Mouse (Mus musculus) left cerebral cortex, adult 8-10 months (tissue): ENCODE measurements around the gene Fdx1l. TPM values are rescaled to one million over a fixed set of nuclear protein-coding genes. Genes with fewer than 3 reads are reported as not detected.

ENCODE experiments used
- DNase-seq, 2 experiments: peaks; one replicate each; pipeline ENCODE4 v3.0.0; 2022; ENCODE audit warnings: low spot score in 2 of 2
- microRNA-seq, 2 experiments: library from miRNA; unstranded; fragments of <30 nt; microRNA quantifications; one replicate each; pipeline ENCODE4 v1.2.0; 2022
- total RNA-seq, 4 experiments: library from RNA; stranded (reverse); gene quantifications; 2 replicates each; pipeline ENCODE4 v1.2.4; 2022

The Fdx1l gene
- total RNA-seq, 4 experiments from 2014 or later: 55.8 to 63.7 (median 58.3) TPM

GRCm38 (mm10) chr9:21029291-21030054 lies 43.9 kb downstream of the Fdx1l start, which contains the start of gene Icam4:
Icam4 (plus strand) TSS chr9:21029373.
- peak; percentile 56 to 67 for DNase-seq

GRCm38 (mm10) chr9:21028560-21029110 lies 44.8 kb downstream of the Fdx1l start:
- no peak for DNase-seq

- no peak for DNase-seq
These were observed 45.6 kb downstream of the Fdx1l start for GRCm38 (mm10) chr9:21027774-21028290.

- DNase-seq: no peak
These were observed 46.6 kb downstream of the Fdx1l start for GRCm38 (mm10) chr9:21026849-21027248.

- DNase-seq: no peak
These were observed 48.1 kb downstream of the Fdx1l start for GRCm38 (mm10) chr9:21025258-21025810.

GRCm38 (mm10) chr9:21022726-21023125 lies 50.7 kb downstream of the Fdx1l start:
- DNase-seq: no peak

- no peak for DNase-seq
These were observed 51.1 kb downstream of the Fdx1l start for GRCm38 (mm10) chr9:21022288-21022687.

- DNase-seq: no peak
These were observed 52.1 kb downstream of the Fdx1l start for GRCm38 (mm10) chr9:21021363-21021762.

- no peak for DNase-seq
These were observed 54.8 kb downstream of the Fdx1l start for GRCm38 (mm10) chr9:21018600-21018999.

Small RNA genes within 50 kb of the gene (microRNA-seq; reads per million reads assigned to microRNA genes)
- 0 to 0.22 reads per million in 2 experiments for gene Mir1900
- gene Mir7082: 0 to 0.88 reads per million in 2 experiments

Other genes with a start within 250 kb of the Fdx1l start
- gene A230050P20Rik, start 205.0 kb downstream of the Fdx1l start, total RNA-seq: 10 to 100 TPM; 71.9 to 91.7 (median 82.6) TPM
- gene Angptl6, start 193.9 kb downstream of the Fdx1l start, total RNA-seq: 10 to 100 TPM in 1 of 4 experiments, 1 to 10 TPM in 3; 8.4 to 10.1 (median 9.2) TPM
- 10 to 100 TPM; 21.5 to 27.2 (median 23.6) TPM for gene Ppan, start 185.4 kb downstream of the Fdx1l start, total RNA-seq
- gene Eif3g, start 175.0 kb downstream of the Fdx1l start, total RNA-seq: 100 to 1,000 TPM; 130 to 139 (median 136) TPM
- 10 to 100 TPM; 39.7 to 41.3 (median 40.5) TPM for gene Dnmt1, start 113.7 kb downstream of the Fdx1l start, total RNA-seq
- 1 to 10 TPM; 2.0 to 3.4 (median 2.7) TPM for gene S1pr2, start 96.8 kb downstream of the Fdx1l start, total RNA-seq
- 10 to 100 TPM; 55.3 to 68.0 (median 56.9) TPM for gene Mrpl4, start 70.9 kb downstream of the Fdx1l start, total RNA-seq
- gene Icam1, start 57.6 kb downstream of the Fdx1l start, total RNA-seq: 1 to 10 TPM; 2.2 to 4.8 (median 4.1) TPM
- 1 to 10 TPM; 1.5 to 2.3 (median 1.8) TPM for gene Icam4, start 44.2 kb downstream of the Fdx1l start, total RNA-seq
- gene Icam5, start 41.5 kb downstream of the Fdx1l start, total RNA-seq: 100 to 1,000 TPM; 194 to 206 (median 202) TPM
- gene Zglp1, start 6.5 kb downstream of the Fdx1l start, total RNA-seq: 1 to 10 TPM in 2 of 4 experiments, not detected in 2; 1.1 to 1.7 TPM
- gene Gm49373, start 518 bp downstream of the Fdx1l start, total RNA-seq: 1 to 10 TPM in 2 of 4 experiments, under 1 TPM in 1, not detected in 1; 0.55 to 2.3 (median 1.8) TPM
- gene Gm38431, start 18.4 kb upstream of the Fdx1l start, total RNA-seq: 1 to 10 TPM; 1.3 to 2.2 (median 1.6) TPM
- 10 to 100 TPM; 24.4 to 30.0 (median 26.6) TPM for gene Raver1, start 18.4 kb upstream of the Fdx1l start, total RNA-seq
- 10 to 100 TPM; 11.1 to 14.5 (median 13.3) TPM for gene Tyk2, start 57.6 kb upstream of the Fdx1l start, total RNA-seq
- 100 to 1,000 TPM; 116 to 150 (median 135) TPM for gene Cdc37, start 76.4 kb upstream of the Fdx1l start, total RNA-seq
- gene Pde4a, start 92.1 kb upstream of the Fdx1l start, total RNA-seq: 10 to 100 TPM; 91.9 to 94.8 (median 93.7) TPM
- 10 to 100 TPM; 57.8 to 68.8 (median 59.9) TPM for gene Keap1, start 165.7 kb upstream of the Fdx1l start, total RNA-seq
- 10 to 100 TPM; 14.8 to 20.5 (median 16.8) TPM for gene S1pr5, start 174.8 kb upstream of the Fdx1l start, total RNA-seq
- gene Atg4d, start 191.7 kb upstream of the Fdx1l start, total RNA-seq: 10 to 100 TPM; 35.3 to 48.7 (median 39.7) TPM
- 10 to 100 TPM; 33.5 to 43.4 (median 39.4) TPM for gene Kri1, start 214.4 kb upstream of the Fdx1l start, total RNA-seq
- 10 to 100 TPM; 53.5 to 63.9 (median 58.8) TPM for gene Cdkn2d, start 217.8 kb upstream of the Fdx1l start, total RNA-seq
- 1 to 10 TPM; 1.2 to 1.5 (median 1.4) TPM for gene Ap1m2, start 238.7 kb upstream of the Fdx1l start, total RNA-seq
- gene Slc44a2, start 247.1 kb upstream of the Fdx1l start, total RNA-seq: 10 to 100 TPM; 48.0 to 68.9 (median 52.3) TPM